Mouse (Mus musculus) kidney, adult 8-10 months (tissue): ENCODE results near the gene Rec114.

Experiments used
- DNase-seq, 2 experiments: peaks; one replicate each; pipeline ENCODE4 v3.0.0; 2022

Gene Rec114

GRCm38 (mm10) chr9:58716886-58717285, 26.9 kb downstream of the Rec114 start:
- peak; percentile 51 to 78 for DNase-seq

DNA sequence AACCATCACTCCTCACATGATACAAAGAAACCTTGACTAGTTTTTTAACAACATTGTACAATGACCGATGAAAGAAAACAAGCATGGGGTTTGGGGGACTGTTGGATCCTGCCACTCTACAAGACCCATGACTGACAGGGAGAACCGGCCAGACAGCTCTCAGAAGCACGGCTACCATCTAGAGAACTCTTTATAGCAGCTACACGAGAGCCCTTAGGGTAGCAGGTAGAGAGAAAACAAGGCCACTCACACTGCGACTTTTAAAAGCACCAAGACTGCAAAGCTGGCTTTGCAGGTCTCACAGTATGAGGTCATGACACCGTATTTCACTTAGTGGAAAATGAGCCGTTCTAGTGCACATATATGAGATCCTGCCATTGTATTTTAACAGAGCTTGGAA, 33.1 kb downstream of the Rec114 start:
- no peak for DNase-seq

DNA sequence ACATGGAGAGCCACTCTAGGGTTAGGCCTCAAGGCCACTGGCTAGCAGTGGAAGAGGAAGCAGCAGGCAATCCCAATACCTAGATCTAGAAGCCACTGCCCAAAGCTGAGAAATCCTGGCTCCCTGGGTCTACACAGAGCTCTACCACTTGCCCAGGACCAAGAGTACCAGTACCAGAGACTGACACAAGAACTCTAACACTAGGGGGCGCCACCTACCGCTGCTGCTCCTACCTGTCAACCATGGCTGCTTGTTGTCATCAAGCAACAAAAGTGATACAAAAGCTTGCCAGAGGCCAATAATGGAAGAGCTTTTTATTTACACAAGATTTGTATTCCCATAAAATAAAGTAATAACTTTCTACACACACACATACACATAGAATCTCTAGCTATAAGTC, 33.8 kb downstream of the Rec114 start:
- peak; percentile 41 to 82 for DNase-seq

GRCm38 (mm10) chr9:58707796-58708195, 36.0 kb downstream of the Rec114 start:
- no peak for DNase-seq

- DNase-seq, result no peak
These were observed 37.7 kb downstream of the Rec114 start for GRCm38 (mm10) chr9:58706024-58706423.

DNA sequence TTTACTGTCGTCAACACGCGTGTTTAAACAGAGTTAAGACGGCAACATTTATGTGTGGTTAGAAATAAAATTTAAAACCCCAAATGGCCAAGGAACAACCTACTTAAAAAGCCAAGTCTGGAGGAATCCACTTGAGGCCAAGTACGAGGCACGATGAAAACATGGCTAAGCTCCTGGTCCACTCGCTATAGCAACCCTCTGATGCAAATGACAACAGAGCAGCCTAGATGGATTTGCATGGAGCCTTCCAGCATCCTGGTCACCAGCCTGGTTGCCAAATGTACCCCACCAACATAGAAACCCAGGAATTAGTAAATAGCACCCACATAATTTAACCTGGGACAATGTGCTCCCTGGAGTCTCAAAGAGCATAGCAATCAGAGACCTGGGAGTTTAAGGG, 40.0 kb downstream of the Rec114 start:
- no peak for DNase-seq

- DNase-seq, result no peak
These were observed 42.0 kb downstream of the Rec114 start for GRCm38 (mm10) chr9:58701751-58702150.

DNA sequence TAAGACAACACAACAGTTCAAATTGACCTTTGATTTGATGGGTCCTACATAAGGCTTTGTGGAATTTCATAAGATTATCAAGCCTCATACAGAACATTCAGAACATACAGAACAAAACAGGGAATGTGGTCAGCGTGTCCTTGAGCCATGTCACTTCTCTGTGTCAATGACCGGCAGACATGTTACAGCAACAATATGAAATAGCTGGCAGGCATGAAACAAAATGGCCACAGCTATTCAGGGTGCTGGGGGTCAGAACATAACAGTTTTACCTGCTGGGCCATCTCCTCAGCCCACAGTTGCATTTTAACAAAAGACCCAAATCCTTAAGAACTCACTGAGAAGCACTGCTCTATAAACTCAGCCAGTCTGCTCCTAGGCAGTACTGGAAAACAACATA, 45.3 kb downstream of the Rec114 start:
- no peak for DNase-seq

DNA sequence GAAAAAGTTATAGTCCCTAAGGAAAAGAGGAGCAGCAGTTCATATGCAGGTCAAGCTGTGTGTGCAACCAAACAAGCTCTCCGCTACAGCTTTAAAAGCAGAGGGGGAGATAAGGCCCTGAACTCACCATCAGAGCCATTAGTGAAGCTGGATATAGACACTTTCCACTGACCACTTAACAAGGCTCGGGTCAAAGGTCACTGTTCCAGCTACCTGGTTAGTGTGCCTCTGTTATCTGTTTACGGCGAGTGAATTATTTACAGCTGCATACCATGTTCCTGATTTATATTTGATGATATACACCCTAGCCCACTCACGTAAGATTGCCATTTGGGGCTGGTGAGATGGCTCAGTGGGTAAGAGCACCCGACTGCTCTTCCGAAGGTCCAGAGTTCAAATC, 52.3 kb downstream of the Rec114 start:
- DNase-seq, result no peak

- DNase-seq, result no peak
These were observed 53.1 kb downstream of the Rec114 start for GRCm38 (mm10) chr9:58690701-58691100.

DNA sequence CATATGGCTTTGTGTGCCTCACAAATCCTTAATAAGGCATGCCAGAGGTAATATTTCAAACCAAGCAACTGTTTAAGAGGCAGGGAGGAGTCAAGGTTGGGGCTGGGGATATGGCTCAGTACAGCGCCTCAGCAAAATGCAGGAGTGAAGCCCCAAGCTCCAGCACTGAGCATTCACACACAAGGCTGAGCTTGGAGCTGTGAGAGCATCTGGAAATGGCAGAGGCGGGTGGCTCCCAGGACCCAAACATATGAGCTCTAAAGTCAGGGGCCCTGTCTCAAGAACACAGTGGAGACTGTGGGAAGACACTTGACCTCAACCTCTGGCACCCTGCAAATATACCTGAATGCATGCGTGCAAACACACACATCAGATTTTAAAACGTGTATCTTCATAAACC, 55.7 kb downstream of the Rec114 start:
- no peak for DNase-seq

GRCm38 (mm10) chr9:58685290-58685689, 58.5 kb downstream of the Rec114 start:
- DNase-seq, result no peak

DNA sequence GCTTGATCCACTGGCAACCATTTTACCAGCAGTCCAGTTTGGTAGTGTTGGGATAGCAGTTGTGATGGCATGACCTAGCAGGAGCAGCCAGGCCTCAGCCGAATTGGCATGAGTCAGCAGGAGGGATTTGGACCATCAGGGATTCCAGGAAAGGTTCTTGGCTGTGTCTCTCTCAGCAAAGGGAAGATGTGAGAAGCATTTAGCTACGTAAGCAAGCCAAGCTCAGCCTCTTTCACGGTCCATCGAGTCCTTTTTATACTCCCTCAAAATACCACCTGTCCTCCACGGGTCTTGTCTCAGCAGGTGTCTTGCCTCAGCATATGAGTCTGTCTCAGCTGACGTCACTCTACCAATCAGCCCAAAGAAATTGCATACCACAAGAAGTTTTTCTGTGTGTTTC, 60.4 kb downstream of the Rec114 start:
- no peak for DNase-seq

GRCm38 (mm10) chr9:58682106-58682505, 61.7 kb downstream of the Rec114 start:
- DNase-seq, result no peak

GRCm38 (mm10) chr9:58681411-58681810, 62.4 kb downstream of the Rec114 start:
- DNase-seq, result no peak

DNA sequence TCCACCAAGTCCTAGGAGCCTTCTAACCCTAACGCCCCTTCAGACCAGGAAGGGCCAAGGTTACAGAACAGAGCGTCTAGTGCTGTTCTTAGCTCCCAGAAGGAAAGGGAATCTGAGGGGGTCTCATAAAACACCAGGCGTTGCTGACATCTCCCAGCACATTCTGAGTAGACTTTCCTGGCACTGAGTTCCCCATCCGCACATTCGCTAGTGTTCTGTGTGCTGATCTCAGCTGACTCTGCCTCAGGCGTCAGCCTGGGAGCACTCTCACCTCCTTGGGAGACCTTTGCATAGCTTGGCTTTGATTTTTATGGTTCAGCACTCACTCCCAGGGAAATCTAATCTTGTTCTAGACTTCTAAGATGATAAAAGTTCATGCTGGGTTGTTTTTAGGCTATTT, 68.4 kb downstream of the Rec114 start:
- DNase-seq, result no peak

- DNase-seq, result no peak
These were observed 69.0 kb downstream of the Rec114 start for GRCm38 (mm10) chr9:58674736-58675135.

- DNase-seq, result peak in 1 of 2 experiments; percentile 15
These were observed 71.3 kb downstream of the Rec114 start for GRCm38 (mm10) chr9:58672474-58672873.

- no peak for DNase-seq
These were observed 73.9 kb downstream of the Rec114 start for GRCm38 (mm10) chr9:58669819-58670218.

- no peak for DNase-seq
These were observed 74.7 kb downstream of the Rec114 start for GRCm38 (mm10) chr9:58669071-58669470.

- DNase-seq, result no peak
These were observed 75.6 kb downstream of the Rec114 start for GRCm38 (mm10) chr9:58668171-58668570.

DNA sequence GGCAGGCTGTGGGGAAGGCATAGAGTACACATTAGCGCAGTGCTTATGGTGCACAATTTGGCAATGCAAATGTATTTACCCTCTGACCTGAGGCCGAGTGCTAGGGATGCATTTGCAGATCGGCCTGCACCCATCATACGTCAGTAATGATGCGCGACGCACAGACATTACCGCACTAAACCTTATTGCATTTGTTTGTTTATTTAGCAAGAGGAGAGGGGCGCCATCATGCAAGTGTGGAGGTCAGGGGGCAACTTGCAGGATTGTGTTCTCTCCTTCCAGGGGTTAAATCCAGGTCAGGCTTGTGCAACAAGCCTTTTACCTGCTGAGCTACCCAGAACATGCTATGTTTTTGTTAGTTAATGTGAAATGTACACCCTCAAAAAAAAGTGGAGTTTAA, 76.5 kb downstream of the Rec114 start:
- DNase-seq, result no peak

- no peak for DNase-seq
These were observed 77.6 kb downstream of the Rec114 start for GRCm38 (mm10) chr9:58666191-58666590.

- DNase-seq, result no peak
These were observed 78.3 kb downstream of the Rec114 start for GRCm38 (mm10) chr9:58665492-58665891.

- DNase-seq, result no peak
These were observed 81.0 kb downstream of the Rec114 start for GRCm38 (mm10) chr9:58662791-58663190.

GRCm38 (mm10) chr9:58662007-58662406, 81.8 kb downstream of the Rec114 start:
- no peak for DNase-seq
